Mouse (Mus musculus) forebrain, embryonic 14.5 days (tissue): Measurements from ENCODE around the gene Gm49369. TPM values are rescaled to one million over a fixed set of nuclear protein-coding genes. Genes with fewer than 3 reads are reported as not detected.

Source experiments
- ATAC-seq: fragments of 200-750 bp; cut with Nextera tagmentation; 2 replicates; pipeline ENCODE4 v1.8.0; 2017; ENCODE audit warnings: mild to moderate bottlenecking, moderate library complexity
- DNase-seq: peaks from one replicate; pipeline ENCODE4 v3.0.0-alpha.2; 2015; ENCODE audit warnings: low spot score
- H3K27ac ChIP-seq: fragments of 300-500 bp; sonication (generic); 2 replicates; pipeline ENCODE4 v1.5.1; 2014; ENCODE audit warnings: low read depth, mild to moderate bottlenecking, control low read depth, low read length, moderate library complexity
- H3K27me3 ChIP-seq: fragments of 300-500 bp; sonication (generic); replicated peaks from 2 replicates; pipeline ENCODE4 v1.6.1; 2014; ENCODE audit warnings: low read length, control low read depth, mixed read lengths; ENCODE audit not compliant: control insufficient read depth, insufficient read depth
- H3K36me3 ChIP-seq: fragments of 300-500 bp; sonication (generic); 2 replicates; pipeline ENCODE4 v1.6.1; 2014; ENCODE audit warnings: low read length, control low read depth; ENCODE audit not compliant: control insufficient read depth, insufficient read depth
- H3K4me1 ChIP-seq: fragments of 300-500 bp; sonication (generic); 2 replicates; pipeline ENCODE4 v1.6.1; 2014; ENCODE audit warnings: antibody characterized with exemption, low read length, control low read depth; ENCODE audit not compliant: control insufficient read depth, insufficient read depth
- H3K4me2 ChIP-seq: fragments of 300-500 bp; sonication (generic); 2 replicates; pipeline ENCODE4 v1.6.1; 2014; ENCODE audit warnings: mild to moderate bottlenecking, control low read depth, low read length
- H3K4me3 ChIP-seq: fragments of 300-500 bp; sonication (generic); 2 replicates; pipeline ENCODE4 v1.5.1; 2014; ENCODE audit warnings: low read depth, low read length, control low read depth
- H3K9ac ChIP-seq: fragments of 300-500 bp; sonication (generic); 2 replicates; pipeline ENCODE4 v1.6.1; 2014; ENCODE audit warnings: mild to moderate bottlenecking, low read length, control low read depth, moderate library complexity
- H3K9me3 ChIP-seq: fragments of 300-500 bp; sonication (generic); replicated peaks from 2 replicates; pipeline ENCODE4 v1.6.1; 2016; ENCODE audit warnings: low read length, control low read depth, mixed read lengths; ENCODE audit not compliant: control insufficient read depth
- WGBS: fragments of 180-500 bp; shearing (Covaris S2); extraction: QIAGEN DNeasy Blood & Tissue Kit; methylation state at CpG from one replicate; pipeline ENCODE4 v1.1.7; 2014; 5-methylcytosine and 5-hydroxymethylcytosine counted together
- polyA plus RNA-seq: library from polyadenylated mRNA; unstranded; fragments of >200 nt; fragmentation: Nextera tagmentation; extraction: Ambion mirVana; gene quantifications from 2 replicates; pipeline ENCODE4 v1.2.1, GENCODE M21; 2014

Gm49369 gene
- polyA plus RNA-seq, 1 experiment from 2014 or later: not detected

- H3K9me3 ChIP-seq: no peaks in the 10 kb centered on the region
- H3K27ac ChIP-seq: no peak overlapping the region
- H3K36me3 ChIP-seq: peaks cover 9% of the 10 kb centered on the region
- WGBS: 20% methylated on average over 11 of the region's 11 CpGs
- H3K9ac ChIP-seq: peak overlapping the region; percentile 40; the same call in 1 of the 2 replicates
- peak overlapping the region; percentile 58 for H3K4me2 ChIP-seq
- peak; percentile 44 for DNase-seq
- ATAC-seq: peak; percentile 23; the same call in 1 of the 2 replicates
- H3K4me1 ChIP-seq: no peaks in the 10 kb centered on the region
- peaks cover 28% of the 10 kb centered on the region for H3K27me3 ChIP-seq
- peak overlapping the region; percentile 34 for H3K4me3 ChIP-seq
These were observed 11.1 kb downstream of the Gm49369 start for GRCm38 (mm10) chr7:142371398-142371767.

DNA sequence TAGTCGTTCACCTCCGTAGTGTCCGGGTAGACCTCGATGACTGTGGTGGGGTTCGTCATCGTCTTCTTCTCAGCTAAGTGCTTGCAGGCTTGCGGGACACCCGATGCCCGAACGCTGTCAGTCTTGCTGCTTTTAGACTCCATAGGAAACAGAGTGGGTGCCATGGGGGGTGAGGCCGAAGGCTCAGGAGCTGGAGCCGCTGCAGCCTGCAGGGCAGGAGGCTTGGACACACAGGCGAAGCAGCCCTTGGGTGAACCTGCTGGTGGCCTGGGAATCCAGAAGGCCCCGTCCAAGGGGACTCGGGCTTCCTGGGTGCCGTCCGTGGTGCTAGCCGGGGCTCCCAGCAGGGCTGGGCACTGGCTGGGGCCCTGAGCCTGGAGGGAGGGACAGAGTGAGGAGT lies 11.5 kb downstream of the Gm49369 start:
- H3K36me3 ChIP-seq: peaks cover 5% of the 10 kb centered on the region
- no peak overlapping the region for H3K27ac ChIP-seq
- ATAC-seq (no peak), DNase-seq (no peak)
- no peaks in the 10 kb centered on the region for H3K4me1 ChIP-seq
- H3K4me2 ChIP-seq: peak overlapping the region; percentile 58; the same call in 1 of the 2 replicates
- no peak overlapping the region for H3K9ac ChIP-seq
- WGBS: 78% methylated on average over 18 of the region's 18 CpGs
- no peaks in the 10 kb centered on the region for H3K9me3 ChIP-seq
- peaks cover 28% of the 10 kb centered on the region for H3K27me3 ChIP-seq
- no peak overlapping the region for H3K4me3 ChIP-seq

DNA sequence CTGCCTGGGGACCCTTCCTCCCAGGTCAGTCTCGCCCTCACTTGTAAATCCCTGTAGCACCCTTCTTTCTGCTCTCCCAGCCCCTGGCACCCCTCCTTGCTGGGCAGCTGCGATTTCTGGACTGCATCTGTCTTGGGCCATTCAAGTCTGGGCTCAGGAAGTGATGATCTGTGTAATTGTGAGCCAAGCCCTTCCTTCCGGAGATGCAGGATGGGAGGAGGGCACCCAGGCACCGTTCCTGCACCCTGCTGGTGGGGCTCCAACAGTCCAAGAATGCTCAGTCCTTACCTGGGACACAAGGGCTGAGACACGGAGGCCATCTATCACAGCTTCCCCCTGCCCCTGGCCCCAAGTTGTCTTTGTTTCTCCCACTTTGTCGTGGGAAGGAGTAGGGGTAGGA lies 12.6 kb downstream of the Gm49369 start:
- no peak overlapping the region for H3K4me3 ChIP-seq
- H3K9me3 ChIP-seq: no peaks in the 10 kb centered on the region
- no peak for ATAC-seq
- no peak overlapping the region for H3K9ac ChIP-seq
- 75% methylated on average over 6 of the region's 6 CpGs for WGBS
- no peaks in the 10 kb centered on the region for H3K4me1 ChIP-seq
- no peak overlapping the region for H3K4me2 ChIP-seq
- 0 out of 2 replicates have a peak, but pooled peaks cover 3% of the 10 kb centered on the region for H3K36me3 ChIP-seq
- peaks cover 28% of the 10 kb centered on the region for H3K27me3 ChIP-seq
- no peak overlapping the region for H3K27ac ChIP-seq
- DNase-seq: no peak

DNA sequence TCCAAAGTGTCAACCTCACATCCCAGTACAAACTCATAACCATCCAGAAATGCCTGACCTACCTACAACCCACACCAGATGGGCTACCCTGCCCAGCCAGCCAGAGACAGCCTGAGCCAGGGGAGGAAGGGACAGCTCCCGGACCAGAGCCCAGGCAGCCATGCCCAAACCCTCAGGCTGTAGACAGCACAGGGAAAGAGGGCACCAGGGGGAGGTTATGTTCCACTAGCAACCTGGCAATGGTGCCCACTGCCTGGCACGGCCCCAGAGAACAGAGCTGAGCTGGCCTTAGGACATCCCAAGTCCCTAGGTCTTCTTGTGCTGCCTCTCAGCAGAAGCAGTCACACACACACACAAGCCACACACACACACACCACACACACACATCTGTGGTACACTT lies 13.6 kb downstream of the Gm49369 start:
- 79% methylated on average over 2 of the region's 2 CpGs for WGBS
- DNase-seq: no peak
- H3K27ac ChIP-seq: no peak overlapping the region
- no peak for ATAC-seq
- no peak overlapping the region for H3K4me3 ChIP-seq
- no peaks in the 10 kb centered on the region for H3K9me3 ChIP-seq
- H3K4me2 ChIP-seq: no peak overlapping the region
- H3K36me3 ChIP-seq: no peaks in the 10 kb centered on the region
- no peaks in the 10 kb centered on the region for H3K4me1 ChIP-seq
- no peak overlapping the region for H3K9ac ChIP-seq
- peaks cover 28% of the 10 kb centered on the region for H3K27me3 ChIP-seq

- no peak overlapping the region for H3K9ac ChIP-seq
- H3K27me3 ChIP-seq: no peaks in the 10 kb centered on the region
- H3K4me3 ChIP-seq: no peak overlapping the region
- WGBS: 78% methylated on average over 4 of the region's 4 CpGs
- no peaks in the 10 kb centered on the region for H3K36me3 ChIP-seq
- DNase-seq (no peak), ATAC-seq (no peak)
- no peaks in the 10 kb centered on the region for H3K9me3 ChIP-seq
- H3K4me2 ChIP-seq: no peak overlapping the region
- no peaks in the 10 kb centered on the region for H3K4me1 ChIP-seq
- no peak overlapping the region for H3K27ac ChIP-seq
These were observed 19.4 kb downstream of the Gm49369 start for GRCm38 (mm10) chr7:142363107-142363506.

DNA sequence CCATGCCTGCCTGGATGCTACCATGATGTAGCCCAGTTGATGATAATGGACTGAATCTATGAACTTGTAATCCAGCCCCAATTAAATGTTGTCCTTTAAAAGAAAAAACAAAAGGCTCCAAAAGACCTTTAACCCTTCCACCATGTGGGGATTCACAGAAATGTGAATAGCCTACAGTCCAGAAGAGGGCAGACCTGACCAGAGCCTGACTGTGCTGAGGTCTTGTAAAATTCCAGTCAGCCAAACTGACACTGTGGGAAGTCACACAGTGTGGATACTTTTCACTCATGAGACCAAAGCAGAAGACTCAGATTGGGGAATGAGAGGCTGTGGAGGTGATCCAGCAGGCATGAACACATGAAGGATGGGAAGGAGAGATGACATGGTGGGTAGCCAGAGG lies 21.7 kb downstream of the Gm49369 start:
- no peak overlapping the region for H3K9ac ChIP-seq
- no peak overlapping the region for H3K27ac ChIP-seq
- H3K4me2 ChIP-seq: no peak overlapping the region
- H3K4me3 ChIP-seq: no peak overlapping the region
- no peaks in the 10 kb centered on the region for H3K4me1 ChIP-seq
- H3K36me3 ChIP-seq: no peaks in the 10 kb centered on the region
- H3K9me3 ChIP-seq: no peaks in the 10 kb centered on the region
- DNase-seq (no peak), ATAC-seq (no peak)
- no peaks in the 10 kb centered on the region for H3K27me3 ChIP-seq

DNA sequence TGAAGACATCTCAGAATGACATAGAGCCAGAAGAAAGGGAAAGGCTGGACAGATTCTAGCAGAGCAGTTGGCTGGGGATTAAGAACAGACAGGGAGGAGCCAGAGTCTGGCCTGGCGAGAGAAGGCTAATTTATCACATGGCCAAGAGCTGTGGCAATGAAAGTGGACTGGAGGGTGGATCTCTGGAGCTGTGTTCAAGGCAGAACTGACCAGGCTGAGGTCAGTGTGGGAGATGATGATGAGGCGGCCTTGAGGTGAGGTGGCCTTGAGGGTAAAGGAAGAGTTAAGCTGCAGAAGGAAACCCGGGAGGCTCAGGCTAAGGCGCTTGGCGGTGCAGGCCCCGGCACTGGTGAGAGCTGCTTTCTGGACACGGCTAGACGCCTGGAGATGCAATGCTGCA lies 23.3 kb downstream of the Gm49369 start:
- Histone ChIP-seq H3K4me3 (no peak overlapping the region), H3K27ac (no peak overlapping the region), H3K9me3 (no peaks in the 10 kb centered on the region), H3K27me3 (no peaks in the 10 kb centered on the region), H3K4me2 (no peak overlapping the region), H3K36me3 (no peaks in the 10 kb centered on the region), H3K4me1 (no peaks in the 10 kb centered on the region), H3K9ac (no peak overlapping the region)
- 74% methylated on average over 8 of the region's 8 CpGs for WGBS
- DNase-seq: no peak
- no peak for ATAC-seq

GRCm38 (mm10) chr7:142357566-142357965 lies 24.9 kb downstream of the Gm49369 start:
- Histone ChIP-seq H3K4me1 (no peaks in the 10 kb centered on the region), H3K4me2 (no peak overlapping the region), H3K9ac (no peak overlapping the region), H3K4me3 (no peak overlapping the region), H3K9me3 (no peaks in the 10 kb centered on the region), H3K27me3 (no peaks in the 10 kb centered on the region), H3K27ac (no peak overlapping the region), H3K36me3 (no peaks in the 10 kb centered on the region)
- DNase-seq: no peak
- WGBS: 87% methylated on average over 3 of the region's 3 CpGs
- no peak for ATAC-seq

DNA sequence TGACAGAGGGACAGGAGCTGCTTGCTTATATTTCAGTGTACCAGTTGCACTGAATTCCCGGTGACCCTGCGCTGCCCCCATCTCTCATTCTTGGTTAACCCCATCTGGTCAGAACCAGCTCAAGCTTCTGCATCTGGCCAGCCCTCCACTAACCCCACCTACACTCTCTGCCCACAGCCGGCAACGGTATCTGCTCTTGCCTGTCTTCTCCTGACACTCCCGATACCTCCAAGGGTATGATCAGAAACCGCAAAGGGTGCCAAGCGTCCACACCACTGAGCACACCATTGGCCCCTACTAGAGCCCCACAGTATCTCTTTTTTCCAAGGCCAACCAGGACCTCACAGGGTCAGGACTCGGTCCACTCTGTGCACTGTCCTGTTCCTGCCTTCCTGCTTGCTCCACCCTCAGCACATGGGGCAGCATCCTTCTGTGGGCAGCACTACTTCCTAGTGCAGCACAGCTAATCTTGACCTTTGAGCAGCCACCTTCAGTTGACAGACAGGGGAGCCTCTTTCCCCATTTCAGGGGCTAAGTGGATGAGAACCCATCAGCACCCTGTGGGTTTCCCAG lies 27.7 kb downstream of the Gm49369 start:
- ATAC-seq (no peak), DNase-seq (no peak)
- Histone ChIP-seq H3K4me3 (no peak overlapping the region), H3K27me3 (no peaks in the 10 kb centered on the region), H3K4me1 (no peaks in the 10 kb centered on the region), H3K4me2 (no peak overlapping the region), H3K9me3 (no peaks in the 10 kb centered on the region), H3K27ac (no peak overlapping the region), H3K36me3 (no peaks in the 10 kb centered on the region), H3K9ac (no peak overlapping the region)
- 85% methylated on average over 8 of the region's 8 CpGs for WGBS
